Mouse (Mus musculus) brain, embryonic 14.5 days (tissue): ENCODE results near the gene Baz2b. TPM values are rescaled to one million over a fixed set of nuclear protein-coding genes. Genes with fewer than 3 reads are reported as not detected.

ENCODE experiments used
- DNase-seq: peaks from one replicate; pipeline ENCODE4 v3.0.0-alpha.2; 2011; ENCODE audit warnings: low read depth
- CTCF ChIP-seq: fragments of 200-500 bp; IDR thresholded peaks from 2 replicates; pipeline ENCODE4 v1.5.1; 2012; ENCODE audit warnings: inconsistent platforms, mild to moderate bottlenecking, moderate library complexity, borderline replicate concordance; ENCODE audit not compliant: insufficient read depth, insufficient read length; ENCODE audit errors: extremely low read depth
- POLR2A ChIP-seq: fragments of 200-500 bp; IDR thresholded peaks from 2 replicates; pipeline ENCODE4 v1.6.1; 2012; ENCODE audit warnings: mild to moderate bottlenecking, inconsistent platforms, borderline replicate concordance; ENCODE audit not compliant: poor library complexity, insufficient read depth, insufficient read length, severe bottlenecking; ENCODE audit errors: extremely low read depth
- polyA plus RNA-seq: library from polyadenylated mRNA; depleted of rRNA; stranded (reverse); fragments of >200 nt; gene quantifications from 2 replicates; pipeline ENCODE4 v1.2.3, GENCODE M21; 2012

The Baz2b gene
- polyA plus RNA-seq, 1 experiment: 73.4 TPM

DNA sequence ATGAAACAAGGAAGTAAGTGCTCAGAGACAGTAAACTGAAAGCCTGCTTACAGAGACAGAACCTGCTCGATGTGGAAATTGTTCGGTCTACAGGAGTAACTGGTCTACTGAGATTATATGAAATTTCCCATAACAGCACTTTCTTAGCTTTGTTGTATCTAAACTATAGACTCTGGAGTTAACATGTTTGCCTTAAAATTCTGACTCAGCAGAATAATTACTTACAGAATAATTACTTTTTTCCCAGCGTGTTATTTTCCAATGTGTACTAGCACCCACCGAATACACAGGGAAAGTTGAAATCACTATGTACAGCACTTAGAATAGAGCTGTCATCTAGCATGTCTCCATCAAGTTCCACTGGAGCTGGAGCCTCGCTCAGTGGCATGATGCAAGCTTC is 233.0 kb downstream of the Baz2b start:
- no peak for DNase-seq
- TF ChIP-seq POLR2A (no peak), CTCF (no peak)

DNA sequence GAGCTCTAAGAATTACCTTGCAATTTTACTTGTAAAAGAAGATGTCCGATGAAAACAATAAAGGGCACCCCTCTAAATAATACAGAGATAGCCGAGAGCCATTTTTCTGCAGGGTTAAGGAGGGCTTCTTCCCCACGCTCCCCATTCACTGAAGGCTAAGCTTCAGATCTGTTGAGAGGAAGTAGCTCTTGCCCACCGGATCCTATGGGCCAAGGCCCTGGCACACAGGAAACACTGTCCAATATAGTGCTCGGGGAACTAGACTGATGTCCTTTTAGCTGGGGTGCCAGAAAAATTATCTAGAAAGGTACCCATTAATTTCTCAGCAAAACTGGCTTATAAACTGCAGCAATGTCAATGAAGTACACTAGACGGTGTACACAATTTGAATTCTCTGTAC is 233.9 kb downstream of the Baz2b start:
- DNase-seq: no peak
- TF ChIP-seq POLR2A (no peak), CTCF (no peak)

DNA sequence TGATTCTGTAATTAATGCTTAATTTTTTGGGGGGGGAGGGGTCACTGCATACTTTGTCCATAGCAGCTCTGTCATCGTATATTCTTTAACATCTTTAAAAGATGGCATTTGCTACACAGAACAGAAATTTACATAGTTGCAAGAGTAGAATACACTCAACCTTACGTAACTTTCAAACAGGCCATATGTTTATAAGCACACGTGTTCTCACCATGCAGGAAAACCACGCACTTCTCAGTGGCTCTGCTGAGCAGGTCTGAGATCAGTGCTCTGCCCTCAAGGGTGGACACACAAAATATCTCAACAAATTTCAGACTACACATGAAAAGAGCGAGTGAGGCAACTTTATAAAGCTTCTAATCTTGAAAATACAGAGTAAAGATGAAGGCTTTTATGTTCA is 235.7 kb downstream of the Baz2b start:
- DNase-seq: no peak
- no peak for TF ChIP-seq POLR2A
- no peak for TF ChIP-seq CTCF

DNA sequence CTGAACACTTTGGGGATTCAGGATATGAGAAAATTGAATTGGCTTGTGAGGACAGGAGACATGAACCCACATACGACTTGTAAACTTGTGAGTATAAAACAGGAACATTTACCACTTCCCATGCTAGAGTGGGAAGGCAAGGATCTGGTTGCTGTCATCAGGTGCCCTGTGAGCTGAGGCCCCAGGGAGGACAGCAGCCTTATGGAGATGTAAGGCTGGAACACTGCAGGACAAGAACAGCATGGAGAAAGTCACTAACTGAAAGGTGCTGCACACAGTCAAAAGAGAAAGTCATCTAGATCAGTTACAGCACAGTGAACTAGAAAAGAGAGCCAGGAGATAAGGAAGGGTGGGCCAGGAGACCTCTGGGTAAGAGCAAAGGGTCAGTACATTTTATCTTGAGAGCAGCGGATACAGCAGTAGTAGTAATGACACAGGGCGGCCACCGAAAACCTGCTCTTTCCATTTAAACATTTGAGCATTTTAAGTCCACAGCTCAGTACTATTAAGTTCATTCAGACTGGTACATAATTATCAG is 236.5 kb downstream of the Baz2b start:
- no peak for TF ChIP-seq POLR2A
- TF ChIP-seq CTCF: no peak
- no peak for DNase-seq

DNA sequence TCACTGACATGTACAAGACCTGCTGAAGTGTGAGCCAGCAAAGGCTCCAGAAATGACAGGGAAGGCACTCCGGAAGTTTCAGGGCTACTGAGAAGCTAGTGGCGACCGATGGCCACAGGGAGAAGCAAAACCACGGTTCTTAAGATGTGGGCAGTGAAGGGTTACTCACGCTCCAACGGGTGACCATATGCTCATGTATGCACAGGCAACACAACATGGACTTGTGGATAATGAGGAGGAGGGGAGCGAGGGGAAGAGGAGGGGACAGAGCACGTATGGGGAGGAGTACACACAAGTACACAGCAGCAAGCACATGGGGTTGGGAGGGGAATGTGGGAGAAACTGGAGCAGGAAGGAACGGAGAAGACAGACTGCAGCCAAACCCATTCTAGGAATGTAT is 239.1 kb downstream of the Baz2b start:
- no peak for TF ChIP-seq POLR2A
- TF ChIP-seq CTCF: no peak
- peak; percentile 60 for DNase-seq

DNA sequence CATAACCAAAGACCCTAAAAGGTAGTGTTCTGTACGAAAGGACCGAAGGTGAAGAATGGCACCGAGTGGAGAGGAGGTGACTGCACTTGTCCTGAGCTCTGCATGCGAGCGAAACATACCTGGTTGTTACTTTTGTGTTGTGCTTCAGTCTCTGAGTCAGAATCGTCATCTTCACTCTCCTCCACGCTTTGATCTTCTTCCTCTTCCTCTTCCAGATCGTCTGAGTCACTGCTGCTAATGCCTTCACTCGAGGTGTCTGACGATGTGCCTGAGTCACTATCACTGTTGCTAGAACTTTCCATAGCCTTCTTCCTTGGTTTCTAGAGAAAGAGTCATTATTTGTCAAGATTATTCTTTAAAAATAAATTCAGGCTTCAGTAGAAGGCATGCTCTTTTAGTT is 240.5 kb downstream of the Baz2b start:
- TF ChIP-seq POLR2A (no peak), CTCF (no peak)
- no peak for DNase-seq

DNA sequence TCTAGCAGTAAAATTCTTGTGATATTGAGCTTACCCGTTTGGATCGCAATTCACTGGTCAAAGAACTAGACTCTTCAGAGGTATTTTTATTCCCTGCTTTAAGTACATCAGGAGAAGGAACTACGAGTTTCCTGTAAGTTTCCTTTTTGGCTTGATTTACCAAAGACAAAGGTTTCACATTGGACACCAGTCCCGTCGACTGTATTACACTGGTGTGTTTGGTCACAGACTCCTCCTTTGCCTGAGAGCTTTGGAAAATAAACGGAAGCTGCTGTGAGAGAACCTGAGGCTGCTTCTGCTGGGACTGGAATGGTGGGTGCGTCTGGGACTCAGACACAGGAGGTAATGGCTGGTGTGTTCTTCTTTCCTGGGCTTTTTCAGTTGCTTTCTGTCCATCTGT is 241.0 kb downstream of the Baz2b start:
- TF ChIP-seq CTCF (no peak), POLR2A (no peak)

DNA sequence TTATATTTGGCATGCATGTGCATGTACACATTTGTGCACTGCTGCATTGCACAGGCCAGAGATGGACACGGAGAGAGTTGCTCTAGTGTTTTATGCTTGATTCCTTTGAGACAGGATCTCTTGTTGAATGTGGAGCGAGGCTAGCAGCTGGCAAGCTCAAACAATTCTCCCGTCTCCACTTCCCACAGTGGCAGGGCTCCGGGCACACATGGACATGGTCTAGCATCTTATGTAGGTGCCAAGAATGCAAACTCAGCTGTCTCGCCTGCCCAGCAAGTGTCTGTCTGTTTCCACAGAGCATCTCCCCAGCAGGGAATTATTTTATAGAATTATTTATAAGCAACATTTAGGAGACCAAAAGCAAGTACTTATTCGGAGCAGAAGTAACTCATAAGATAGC is 243.2 kb downstream of the Baz2b start:
- peak; percentile 23 for DNase-seq
- TF ChIP-seq CTCF: no peak
- no peak for TF ChIP-seq POLR2A

More for the DNA sequence above, 241.0 kb downstream of the Baz2b start:
- DNase-seq: no peak

DNA sequence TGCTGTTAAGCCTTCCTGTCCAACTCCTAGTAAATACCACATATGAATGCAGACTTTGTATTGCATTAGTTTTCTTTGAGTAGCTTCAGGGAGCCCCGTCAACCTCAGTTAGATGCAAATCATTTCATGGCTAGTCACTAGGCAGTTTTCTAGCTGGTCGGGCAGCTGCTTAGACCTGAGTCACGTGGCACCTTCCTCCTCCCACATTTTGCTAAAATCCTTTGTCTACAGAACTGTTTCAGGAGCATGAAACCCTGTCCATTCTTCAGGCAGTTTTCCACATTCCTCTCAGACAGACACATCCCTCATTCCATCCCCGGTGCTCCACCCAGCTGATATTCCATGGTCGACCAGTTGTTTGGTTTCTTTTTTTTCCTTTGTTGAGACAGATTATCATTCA is 246.6 kb downstream of the Baz2b start:
- no peak for DNase-seq
- TF ChIP-seq CTCF (no peak), POLR2A (no peak)

DNA sequence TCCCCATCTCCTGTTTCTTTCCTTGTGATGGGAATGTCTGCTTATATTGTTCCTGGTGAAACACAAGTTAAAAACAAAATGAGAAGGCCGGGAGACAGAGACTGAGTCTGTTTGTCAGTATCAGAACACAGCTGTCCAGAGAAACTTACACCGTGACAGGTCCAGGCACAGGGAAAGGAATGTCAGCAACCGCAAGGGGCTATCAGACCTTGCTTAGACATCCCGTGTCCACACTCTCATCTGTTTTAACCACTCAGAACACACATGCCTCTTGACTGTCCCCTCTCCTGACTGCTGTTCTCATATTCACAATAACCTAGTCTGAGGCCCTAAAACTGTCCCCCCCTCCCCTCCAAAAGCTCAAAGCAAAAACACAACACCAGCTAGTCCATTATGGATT is 247.1 kb downstream of the Baz2b start:
- DNase-seq: no peak
- no peak for TF ChIP-seq CTCF
- TF ChIP-seq POLR2A: no peak

DNA sequence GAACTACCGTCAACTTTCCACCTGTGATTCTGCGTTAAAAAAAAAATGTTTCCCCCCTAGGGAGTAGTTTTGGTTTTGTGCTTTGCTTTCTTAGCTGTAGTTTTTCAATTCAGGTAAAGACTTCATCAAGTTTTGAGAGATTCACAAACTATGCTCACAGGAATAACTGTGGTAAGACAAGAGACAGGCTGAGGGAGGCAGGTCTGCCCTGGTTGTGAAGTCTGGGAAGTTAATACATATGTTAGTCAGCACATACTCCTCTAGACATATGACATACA is 249.2 kb downstream of the Baz2b start:
- no peak for TF ChIP-seq CTCF

DNA sequence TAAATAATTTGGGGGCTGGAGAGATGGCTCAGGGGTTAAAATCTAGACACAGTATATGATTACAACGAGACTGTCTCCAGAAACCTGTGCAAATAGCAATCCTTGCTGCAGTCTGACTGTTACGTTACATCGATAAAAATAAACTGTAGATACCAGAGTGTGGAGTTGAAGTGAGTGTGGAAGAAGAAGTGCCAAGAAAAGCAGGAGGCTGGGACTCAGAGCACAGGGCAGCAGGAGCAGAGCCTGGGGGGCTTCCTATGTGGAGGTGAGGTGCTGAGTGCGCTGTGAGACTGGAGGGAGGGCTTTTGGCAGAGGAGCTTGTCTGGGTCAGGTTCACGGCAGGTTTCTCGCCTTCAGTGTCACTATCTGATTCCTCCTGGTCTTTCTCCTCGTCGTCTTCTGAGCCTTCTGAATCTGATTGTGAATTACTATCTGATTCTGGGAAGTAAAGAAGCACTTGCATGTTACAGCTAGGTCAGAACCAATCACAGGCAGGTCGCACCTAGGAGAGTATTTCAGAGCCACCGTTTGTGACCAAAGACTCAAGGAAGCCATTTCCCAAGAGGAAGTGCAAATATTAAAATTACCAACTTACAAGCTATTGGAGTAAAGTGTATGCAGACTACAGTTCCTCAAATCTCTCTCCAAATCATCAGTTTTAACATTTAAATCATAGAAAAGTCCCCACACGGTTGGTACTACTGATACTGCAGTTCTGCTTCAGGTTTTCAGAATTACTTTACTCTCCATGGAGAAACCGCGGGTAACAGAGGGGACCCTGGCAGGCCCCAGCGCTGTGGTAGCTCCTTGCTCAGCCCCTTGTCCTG is 249.8 kb downstream of the Baz2b start:
- no peak for DNase-seq
- no peak for TF ChIP-seq POLR2A

More for the DNA sequence above, 249.2 kb downstream of the Baz2b start:
- DNase-seq: no peak

DNA sequence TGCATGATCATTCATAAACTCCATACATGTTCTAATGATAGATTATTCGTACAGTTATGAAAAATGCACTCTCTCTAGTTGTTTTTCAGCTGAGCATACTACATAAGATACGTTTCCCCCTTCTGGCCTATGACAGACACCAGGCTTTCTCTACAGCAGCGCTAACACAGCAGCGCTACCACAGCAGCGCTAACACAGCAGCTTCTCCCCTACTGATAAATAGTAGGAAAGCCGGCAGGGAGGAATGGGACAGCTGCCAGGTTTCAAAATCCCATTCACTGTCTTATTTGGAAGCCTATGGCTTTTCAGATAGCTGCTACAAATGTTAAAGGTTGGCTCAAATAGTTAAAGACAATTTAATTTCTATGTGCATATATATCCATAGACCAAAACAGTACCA is 251.1 kb downstream of the Baz2b start:
- peak; percentile 87 for DNase-seq
- no peak for TF ChIP-seq POLR2A
- TF ChIP-seq CTCF: no peak

DNA sequence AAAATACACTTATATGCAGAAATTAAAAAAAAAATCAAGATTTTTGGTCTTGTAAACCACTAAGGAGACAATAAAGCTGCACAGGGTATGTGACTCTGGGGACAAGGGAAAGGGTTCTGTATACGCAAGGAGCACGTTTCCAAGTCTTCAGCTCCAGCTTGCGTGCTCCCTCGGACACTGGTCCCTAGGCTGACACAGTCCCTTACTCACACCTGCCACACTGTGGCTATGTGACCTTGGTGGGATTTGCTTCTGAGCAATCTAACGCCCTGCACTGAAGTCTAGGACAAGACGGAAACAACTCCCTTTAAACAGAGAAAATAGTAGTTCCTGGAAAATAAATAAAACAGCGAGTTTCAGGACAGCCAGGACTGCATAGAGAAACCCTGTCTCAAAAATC is 253.7 kb downstream of the Baz2b start:
- DNase-seq: no peak
- TF ChIP-seq POLR2A: no peak
- TF ChIP-seq CTCF: peak; percentile 3; the same call in 1 of the 2 replicates
